Mouse (Mus musculus) ES-E14 (cell line): ENCODE results near the gene Mpig6b. TPM values are rescaled to one million over a fixed set of nuclear protein-coding genes. Genes with fewer than 3 reads are reported as not detected.

Experiments
- DNase-seq: peaks from one replicate; pipeline ENCODE4 v3.0.0-alpha.2; 2013; ENCODE audit warnings: low read depth, low spot score
- H3K27ac ChIP-seq: 2 replicates; pipeline ENCODE4 v1.5.1; 2012; ENCODE audit warnings: low read depth, mild to moderate bottlenecking, low read length, moderate library complexity, mixed read lengths; ENCODE audit not compliant: poor library complexity, insufficient read depth, severe bottlenecking
- H3K36me3 ChIP-seq: 2 replicates; pipeline ENCODE4 v1.6.1; 2012; ENCODE audit warnings: mild to moderate bottlenecking, low read length, moderate library complexity, mixed read lengths; ENCODE audit not compliant: control insufficient read depth, poor library complexity, insufficient read depth, severe bottlenecking
- H3K4me1 ChIP-seq, 2 experiments: fragments of 150-350 bp in 1 of 2; sonication (generic) in 1 of 2; 2 replicates each; pipeline ENCODE4 v1.6.1; 2012; ENCODE audit warnings: low read length in 2 of 2, mild to moderate bottlenecking in 1 of 2, mixed read lengths in 1 of 2; ENCODE audit not compliant: control insufficient read depth in 2 of 2, insufficient read depth in 2 of 2, poor library complexity in 1 of 2
- H3K4me3 ChIP-seq, 2 experiments: fragments of 150-350 bp in 1 of 2; sonication (generic) in 1 of 2; 2 replicates each; pipeline ENCODE4 v1.5.1; 2012; ENCODE audit warnings: low read length in 2 of 2, low read depth in 1 of 2, mild to moderate bottlenecking in 1 of 2, mixed read lengths in 1 of 2; ENCODE audit not compliant: insufficient read depth in 1 of 2, poor library complexity in 1 of 2, severe bottlenecking in 1 of 2
- H3K9ac ChIP-seq: 2 replicates; pipeline ENCODE4 v1.6.1; 2012; ENCODE audit warnings: low read depth, mild to moderate bottlenecking, low read length, mixed read lengths; ENCODE audit not compliant: poor library complexity, insufficient read depth, severe bottlenecking
- H3K9me3 ChIP-seq: fragments of 150-350 bp; sonication (generic); 2 replicates; pipeline ENCODE4 v1.6.1; 2012; ENCODE audit warnings: low read depth, mild to moderate bottlenecking, low read length; ENCODE audit not compliant: control insufficient read depth, insufficient read depth
- CHD2 ChIP-seq: IDR thresholded peaks from 2 replicates; pipeline ENCODE4 v1.6.1; 2014; ENCODE audit warnings: mild to moderate bottlenecking, low read depth, low read length, inconsistent platforms
- HCFC1 ChIP-seq: IDR thresholded peaks from 2 replicates; pipeline ENCODE4 v1.6.1; 2012; ENCODE audit warnings: low read length, inconsistent platforms, borderline replicate concordance; ENCODE audit not compliant: insufficient read depth
- MAFK ChIP-seq: IDR thresholded peaks from 2 replicates; pipeline ENCODE4 v1.6.1; 2014; ENCODE audit warnings: mild to moderate bottlenecking, low read depth, low read length, inconsistent platforms; ENCODE audit not compliant: insufficient read depth
- ZC3H11A ChIP-seq: IDR thresholded peaks from 2 replicates; pipeline ENCODE4 v1.6.1; 2012; ENCODE audit warnings: low read depth, mild to moderate bottlenecking, inconsistent platforms, low read length, borderline replicate concordance
- ZNF384 ChIP-seq: IDR thresholded peaks from 2 replicates; pipeline ENCODE4 v1.6.1; 2012; ENCODE audit warnings: low read depth, low read length, inconsistent platforms
- in situ Hi-C, 2 experiments: fragments of 600-800 bp; cut with MboI; formaldehyde crosslinking; loops; one replicate each; pipeline ENCODE4 v1.15.1; 2025; ENCODE audit warnings: low sequenced_read_pairs in 2 of 2, inconsistent platforms in 1 of 2; ENCODE audit not compliant: unreplicated experiment in 2 of 2
- total RNA-seq: library from RNA; depleted of rRNA; stranded (reverse); fragments of 300-350 nt; gene quantifications from 2 replicates; pipeline ENCODE4 v1.2.3, GENCODE M21; 2012; rRNA removed

Gene Mpig6b
- total RNA-seq = 0.26 TPM in 1 of 2 replicates, not detected in the other

- H3K4me3 ChIP-seq = peak within 1 kb of the TSS; percentile 63 to 64
- H3K4me1 ChIP-seq = peaks cover 6 to 30% of the 10 kb centered on the region in 2 experiments
- no peak for TF ChIP-seq ZC3H11A
- no peak for TF ChIP-seq HCFC1
- TF ChIP-seq CHD2 = no peak
- TF ChIP-seq ZNF384 = no peak
- TF ChIP-seq MAFK = no peak
- no peak for DNase-seq
- H3K27ac ChIP-seq = peak within 1 kb of the TSS; percentile 85
- no peaks in the 10 kb centered on the region for H3K9me3 ChIP-seq
- peak within 1 kb of the TSS; percentile 67 for H3K9ac ChIP-seq
- H3K36me3 ChIP-seq = peaks cover 4% of the 10 kb centered on the region; the same call in 1 of the 2 replicates
- in situ Hi-C loops = no loop called here
These were observed at the start of gene Mpig6b for GRCm38 (mm10) chr17:35066084-35066483. TSS of gene Mpig6b (minus strand) at chr17:35066184.

GRCm38 (mm10) chr17:35115046-35116019, 49.3 kb upstream of the Mpig6b start, which contains the start of gene Ly6g5b:
TSS of gene Ly6g5b (minus strand) at chr17:35115428.
- H3K27ac ChIP-seq = no peak within 1 kb of the TSS
- no peak within 1 kb of the TSS for H3K4me3 ChIP-seq
- no peak for DNase-seq
- H3K9me3 ChIP-seq = no peaks in the 10 kb centered on the region
- TF ChIP-seq ZC3H11A (no peak), ZNF384 (no peak), HCFC1 (no peak)
- no peak within 1 kb of the TSS for H3K9ac ChIP-seq
- H3K4me1 ChIP-seq = peaks cover 0 to 3% of the 10 kb centered on the region in 2 experiments; a peak in 2 of 4 replicates
- peaks cover 32% of the 10 kb centered on the region for H3K36me3 ChIP-seq
- in situ Hi-C loops = loop anchor here in 1 of 2 experiments (25.0 kb wide), 1 partner anchor 103 kb away; the partner anchor contains the start of genes Vars and Vwa7

GRCm38 (mm10) chr17:35111774-35112173, 45.8 kb upstream of the Mpig6b start:
- no peak for TF ChIP-seq CHD2
- no peak for TF ChIP-seq HCFC1
- no peak for TF ChIP-seq MAFK
- TF ChIP-seq ZC3H11A = no peak
- no peak for TF ChIP-seq ZNF384
- DNase-seq = no peak
- Histone ChIP-seq H3K9ac (no peak overlapping the region), H3K4me3 (no peak overlapping the region), H3K9me3 (no peaks in the 10 kb centered on the region), H3K27ac (no peak overlapping the region), H3K36me3 (peaks cover 14% of the 10 kb centered on the region), H3K4me1 (no peaks in the 10 kb centered on the region; a peak in 1 of 4 replicates)
- in situ Hi-C loops = loop anchor here in 1 of 2 experiments (25.0 kb wide), 1 partner anchor 99 kb away; the partner anchor contains the start of genes Vars and Vwa7

- Histone ChIP-seq H3K27ac (no peak within 1 kb of the TSS), H3K9ac (no peak within 1 kb of the TSS), H3K4me3 (no peak within 1 kb of the TSS), H3K4me1 (peaks cover 0 to 3% of the 10 kb centered on the region in 2 experiments; a peak in 1 of 4 replicates), H3K9me3 (no peaks in the 10 kb centered on the region), H3K36me3 (no peaks in the 10 kb centered on the region)
- no peak for TF ChIP-seq MAFK
- no peak for TF ChIP-seq ZC3H11A
- TF ChIP-seq ZNF384 = no peak
- no peak for TF ChIP-seq HCFC1
- TF ChIP-seq CHD2 = no peak
- in situ Hi-C loops = loop anchor here in 1 of 2 experiments (25.0 kb wide), 1 partner anchor 96 kb away; the partner anchor contains the start of genes Vars and Vwa7
- DNase-seq = no peak
These were observed 42.1 kb upstream of the Mpig6b start, which contains the start of gene Ly6g5c for GRCm38 (mm10) chr17:35108097-35108496. TSS of gene Ly6g5c (plus strand) at chr17:35108279.
